Comparison of ENCODE assay signal across 11 mouse cellular contexts in genomic region chr17:44597918-44598504, GRCm38 (mm10).
DNase-seq lines count a peak whose midpoint lies in the region; ATAC-seq lines count a peak whose summit lies in the region.
"Had no signal": no experiment of that assay in that cellular context is flagged by ENCODE, and none has a peak within 500 bp of the region (broad histone marks: within the 10 kb centered on the region; RNA-seq: fewer than 3 reads in every experiment).

No protein-coding gene starts in this region.

- 40% methylated on average over 8 of the region's 8 CpGs for WGBS in kidney, embryonic 15.5 days
- WGBS in stomach, embryonic 14.5 days: 56% methylated on average over 8 of the region's 8 CpGs

- peak; percentile 34; the same call in 1 of the 2 replicates for ATAC-seq in frontal cortex, adult (ENCODE audit: low TSS enrichment)
- no peak for ATAC-seq in kidney, embryonic 15.5 days (replicated peaks; ENCODE audit: low FRiP score)
- ATAC-seq in stomach, embryonic 14.5 days (ENCODE audit: insufficient number of reproducible peaks, insufficient read depth, low FRiP score, low read depth): no peak; the same call in 1 of the 2 replicates
- ATAC-seq: inflammation-experienced regulatory T-cells, adult 6 months; Patski had no signal

- DNase-seq in frontal cortex, postnatal 36 days (ENCODE audit: low spot score in 2 of 2): no peak
- peak; percentile 20 for DNase-seq in lung, postnatal 10 days
- no peak for DNase-seq in lung, adult 18-20 months
- DNase-seq in ovary, adult 18-20 months (ENCODE audit: low spot score): no peak
- no peak for DNase-seq in urinary bladder, postnatal 10 days (ENCODE audit: low spot score)

- peaks cover 15% of the 10 kb centered on the region for H3K4me1 ChIP-seq in kidney, embryonic 15.5 days
- peaks cover 8% of the 10 kb centered on the region; the same call in 1 of the 2 replicates for H3K4me1 ChIP-seq in stomach, embryonic 14.5 days (ENCODE audit: control insufficient read depth, insufficient read depth, low read length)

- no peaks in the 10 kb centered on the region for H3K9me3 ChIP-seq in kidney, embryonic 15.5 days (replicated peaks)
- H3K9me3 ChIP-seq in stomach, embryonic 14.5 days (ENCODE audit: control insufficient read depth, low read depth, low read length): no peaks in the 10 kb centered on the region
- H3K9me3 ChIP-seq: limb, embryonic 13.5 days had no signal

- H3K36me3 ChIP-seq in kidney, embryonic 15.5 days: no peaks in the 10 kb centered on the region
- no peaks in the 10 kb centered on the region for H3K36me3 ChIP-seq in stomach, embryonic 14.5 days (ENCODE audit: control insufficient read depth, insufficient read depth, low read length)
- H3K36me3 ChIP-seq: limb, embryonic 13.5 days had no signal

- H3K9ac ChIP-seq in kidney, embryonic 15.5 days: no peak overlapping the region
- H3K9ac ChIP-seq in stomach, embryonic 14.5 days (replicated peaks; ENCODE audit: low read depth, low read length): no peak overlapping the region
- H3K9ac ChIP-seq: limb, embryonic 13.5 days had no signal

- no peak overlapping the region for H3K4me3 ChIP-seq in kidney, embryonic 15.5 days (replicated peaks)
- H3K4me3 ChIP-seq in stomach, embryonic 14.5 days (ENCODE audit: low read depth, low read length): no peak overlapping the region
- H3K4me3 ChIP-seq: limb, embryonic 13.5 days had no signal

- peak overlapping the region; percentile 78 for H3K27ac ChIP-seq in kidney, embryonic 15.5 days
- H3K27ac ChIP-seq in stomach, embryonic 14.5 days (ENCODE audit: low read length): peak overlapping the region; percentile 21; the same call in 1 of the 2 replicates
- H3K27ac ChIP-seq: limb, embryonic 13.5 days had no signal

- H3K4me2 ChIP-seq in kidney, embryonic 15.5 days: 0 out of 2 replicates have a peak overlapping the region, but pooled peaks have one; percentile 19
- H3K4me2 ChIP-seq in stomach, embryonic 14.5 days (replicated peaks; ENCODE audit: low read depth, low read length): no peak overlapping the region
- H3K4me2 ChIP-seq: limb, embryonic 13.5 days had no signal

- no peaks in the 10 kb centered on the region for H3K27me3 ChIP-seq in kidney, embryonic 15.5 days
- H3K27me3 ChIP-seq in stomach, embryonic 14.5 days (ENCODE audit: control insufficient read depth, insufficient read depth, low read length): no peaks in the 10 kb centered on the region
- H3K27me3 ChIP-seq: Patski had no signal
